Mouse (Mus musculus) thymus, postnatal 14 days (tissue): ENCODE measurements around the gene Cflar.
"Not testable (repeated sequence)": the region's sequence is repeated elsewhere in the genome, so short reads cannot be mapped to it uniquely, and the experiment has no call there.

ENCODE experiments used
- DNase-seq: peaks from one replicate; pipeline ENCODE4 v3.0.0; 2021

Gene Cflar

DNA sequence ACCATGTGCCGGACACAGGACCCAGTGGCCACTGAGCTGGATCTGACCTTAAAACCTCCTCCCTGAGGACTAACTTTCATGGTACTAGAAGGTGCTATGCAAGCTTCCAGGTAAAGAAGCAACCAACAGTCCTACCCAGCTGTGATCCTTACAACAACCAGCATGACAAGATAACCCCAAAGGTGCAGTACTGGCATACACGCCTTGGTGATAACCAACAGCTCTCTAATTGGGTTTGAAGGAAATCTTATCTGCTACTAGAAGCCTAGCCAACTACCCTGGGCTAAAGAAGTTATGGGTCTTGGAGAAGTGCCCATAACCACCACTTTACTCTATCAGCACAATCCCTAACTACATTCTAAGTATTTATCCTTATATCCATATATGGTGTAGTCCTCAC lies 75.0 kb downstream of the Cflar start:
- DNase-seq, result no peak

- DNase-seq, result no peak
Observed at GRCm38 (mm10) chr1:58788410-58788809, 77.1 kb downstream of the Cflar start.

DNA sequence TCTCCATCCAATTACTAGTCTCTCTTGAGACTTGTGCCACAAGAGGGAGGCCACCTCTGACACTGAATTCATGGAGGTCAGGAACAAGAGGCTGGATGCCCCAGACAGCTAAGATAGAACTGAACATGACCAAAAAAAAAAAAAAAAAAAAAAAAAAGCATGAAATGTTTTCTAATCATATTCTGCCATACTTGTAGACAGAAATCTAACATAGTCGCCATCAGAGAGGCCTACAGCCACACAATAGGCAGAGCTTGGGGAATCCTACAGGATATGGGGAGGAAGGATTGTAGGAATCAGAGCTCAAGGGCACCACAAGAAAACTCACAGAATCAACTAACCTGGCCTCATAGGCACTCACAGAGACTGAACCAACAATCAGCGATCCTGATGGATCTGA lies 83.4 kb downstream of the Cflar start:
- DNase-seq, result no peak

- DNase-seq, result peak; percentile 42
Observed at GRCm38 (mm10) chr1:58795291-58796058, 84.2 kb downstream of the Cflar start, which contains the start of gene Casp8. Casp8 (plus strand) TSS chr1:58795374.

- DNase-seq, result peak; percentile 28
Observed at GRCm38 (mm10) chr1:58796059-58796363, 84.7 kb downstream of the Cflar start.

DNA sequence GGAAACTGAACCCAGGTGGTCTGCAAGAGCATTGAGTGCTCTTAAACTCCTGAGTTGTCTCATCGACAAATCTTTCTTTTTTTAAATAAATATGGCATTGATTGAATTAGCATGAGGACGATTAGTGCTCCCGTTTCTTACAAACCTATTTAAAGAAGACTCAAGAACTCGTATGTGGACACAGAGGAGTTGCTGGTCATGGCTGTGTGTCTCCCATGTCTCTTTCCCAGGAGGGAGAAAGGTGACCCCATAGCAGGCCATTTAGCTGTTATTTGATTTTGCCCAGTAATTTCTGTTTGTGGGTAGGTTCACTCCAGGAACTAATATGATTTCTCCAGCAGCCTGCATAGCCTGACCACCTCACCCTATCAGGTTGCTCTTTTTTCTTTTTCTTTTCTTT lies 85.5 kb downstream of the Cflar start:
- DNase-seq, result no peak

- DNase-seq, result peak; percentile 62
Observed at GRCm38 (mm10) chr1:58797370-58797769, 86.1 kb downstream of the Cflar start.

DNA sequence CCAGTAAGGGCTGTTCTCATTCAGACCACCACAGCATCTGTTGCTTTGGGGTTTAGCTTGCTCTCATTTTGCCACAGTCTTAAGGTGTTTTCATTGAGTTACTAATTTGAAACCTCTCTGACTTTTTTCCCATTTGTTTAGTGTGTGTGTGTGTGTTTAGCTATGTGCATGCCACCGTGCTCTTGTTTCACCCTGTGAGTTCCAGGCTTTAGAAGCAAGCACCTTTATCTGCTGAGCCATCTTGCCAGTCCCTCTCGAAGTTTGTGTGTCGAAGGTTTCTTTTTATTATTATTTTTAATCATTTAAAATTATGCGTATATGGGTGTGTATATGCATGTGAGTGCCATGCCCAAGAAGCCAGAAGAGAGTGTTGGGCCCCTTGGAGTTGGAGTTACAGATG lies 87.6 kb downstream of the Cflar start:
- no peak for DNase-seq

GRCm38 (mm10) chr1:58800644-58801043 lies 89.3 kb downstream of the Cflar start:
- DNase-seq, result not testable (repeated sequence)

DNA sequence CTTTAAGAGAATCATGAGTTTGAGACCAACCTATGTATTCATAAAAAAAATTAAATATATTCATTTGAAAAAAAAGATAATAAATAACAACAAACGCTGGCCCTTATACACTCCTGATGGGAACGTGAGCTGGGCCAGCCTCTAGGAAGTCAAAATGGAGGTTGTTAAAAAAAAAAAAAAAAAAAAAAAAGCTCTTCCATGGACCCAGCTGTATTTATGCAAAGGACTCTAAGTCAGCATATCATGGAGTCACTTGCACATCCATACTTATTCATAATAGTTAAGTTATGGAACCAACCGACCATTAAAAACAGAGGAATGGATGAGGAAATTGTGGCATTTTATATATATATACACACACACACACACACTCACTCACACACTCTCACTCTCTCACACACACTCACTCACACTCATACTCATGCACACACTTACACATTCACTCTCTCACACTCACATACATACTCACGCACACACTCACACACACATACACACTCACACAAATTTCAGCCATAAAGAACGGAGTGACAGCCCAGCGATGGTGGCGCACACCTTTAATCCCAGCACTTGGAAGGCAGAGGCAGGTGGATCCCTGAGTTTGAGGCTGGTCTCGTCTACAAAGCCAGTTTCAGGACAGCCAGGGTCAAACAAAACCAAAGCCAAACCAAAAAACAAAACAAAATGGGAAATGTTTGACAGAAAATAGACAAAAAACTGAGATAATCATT lies 90.4 kb downstream of the Cflar start:
- no peak for DNase-seq

DNA sequence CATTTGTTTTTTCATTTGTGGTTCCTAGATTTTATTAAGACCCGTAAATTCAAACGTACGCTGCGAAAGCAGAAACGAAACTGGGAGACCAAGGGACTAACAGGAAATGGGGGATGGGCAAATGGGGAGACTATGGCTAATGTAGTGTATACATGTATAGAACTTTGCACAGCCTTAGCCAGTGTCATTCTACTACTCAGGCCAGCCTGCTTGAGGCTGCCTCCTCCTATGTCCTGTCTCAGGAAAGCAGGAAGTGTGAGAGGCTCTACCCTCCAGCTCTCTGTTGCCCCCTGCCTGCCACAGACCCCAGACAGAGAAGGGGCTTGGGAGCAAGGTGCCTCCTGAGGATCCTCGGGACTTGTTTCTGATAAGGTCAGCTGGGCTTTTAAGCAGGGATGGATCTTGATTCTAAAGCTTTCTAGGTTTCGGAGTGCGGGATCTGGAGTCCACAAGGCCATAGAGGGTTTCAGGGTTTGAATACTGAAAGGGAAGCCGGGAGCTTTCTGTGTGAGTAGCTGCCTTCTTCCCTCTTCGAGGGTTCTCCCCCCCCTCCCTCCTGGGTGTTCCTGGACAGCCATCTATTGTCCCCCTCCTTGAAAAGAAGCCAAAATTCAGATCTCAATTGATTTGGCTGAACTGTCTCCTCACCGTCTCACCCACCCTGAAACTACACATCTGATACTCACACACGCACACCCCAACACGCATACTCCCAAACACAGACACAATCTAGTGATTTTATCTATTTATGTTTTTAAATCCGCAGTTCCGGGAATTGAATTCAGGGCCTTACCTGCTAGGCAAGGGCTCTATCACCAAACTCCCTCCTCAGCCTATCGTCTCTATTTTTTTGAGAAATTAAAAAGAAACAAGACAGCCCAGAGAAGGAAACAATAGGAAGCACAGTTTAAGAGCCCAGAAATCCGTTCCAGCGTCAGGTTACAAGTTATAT lies 91.3 kb downstream of the Cflar start:
- DNase-seq, result peak; percentile 90

DNA sequence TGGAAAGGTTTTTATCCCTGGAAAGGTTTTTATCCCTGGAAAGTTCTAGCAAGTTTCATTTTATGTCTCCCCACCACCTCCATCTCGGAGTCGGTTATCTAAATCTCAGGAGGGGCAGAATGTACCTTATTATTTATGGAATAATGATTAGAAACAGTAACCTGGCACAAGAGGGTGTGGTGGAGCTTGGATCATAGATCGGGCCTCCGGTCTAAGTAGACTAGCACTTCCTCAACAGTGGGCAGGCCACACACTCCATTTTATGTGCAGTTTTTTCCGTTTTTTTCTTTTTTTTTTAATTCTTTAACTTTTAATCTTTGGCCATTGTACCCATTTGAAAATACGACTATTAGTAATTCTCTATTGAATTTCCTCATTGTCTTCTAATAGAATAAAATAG lies 92.2 kb downstream of the Cflar start:
- peak; percentile 17 for DNase-seq

DNA sequence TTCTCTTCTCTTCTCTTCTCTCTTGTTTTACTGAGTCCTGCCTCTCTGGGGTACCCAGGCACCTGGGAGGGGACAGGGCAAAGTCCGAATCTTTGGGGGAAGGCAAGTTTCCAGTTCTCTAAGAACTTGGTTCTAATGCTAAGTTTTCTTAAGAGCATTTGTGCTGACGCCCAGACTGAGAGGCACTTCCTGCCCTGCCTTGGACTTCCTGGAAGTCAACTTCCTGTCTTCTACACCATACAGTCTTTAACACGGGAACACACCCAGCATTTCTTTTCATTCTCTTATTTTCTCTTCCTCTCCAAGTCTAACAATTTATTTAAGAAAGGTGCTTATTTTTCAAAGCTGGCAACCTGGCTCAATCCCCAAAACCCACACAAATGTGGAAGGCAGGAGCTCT lies 95.3 kb downstream of the Cflar start:
- peak; percentile 54 for DNase-seq
